Mouse (Mus musculus): Measurements from ENCODE around the gene Rinl.
A peak's percentile ranks its signal among the peaks of the same experiment; 100 is the strongest.

Rinl gene

DNA sequence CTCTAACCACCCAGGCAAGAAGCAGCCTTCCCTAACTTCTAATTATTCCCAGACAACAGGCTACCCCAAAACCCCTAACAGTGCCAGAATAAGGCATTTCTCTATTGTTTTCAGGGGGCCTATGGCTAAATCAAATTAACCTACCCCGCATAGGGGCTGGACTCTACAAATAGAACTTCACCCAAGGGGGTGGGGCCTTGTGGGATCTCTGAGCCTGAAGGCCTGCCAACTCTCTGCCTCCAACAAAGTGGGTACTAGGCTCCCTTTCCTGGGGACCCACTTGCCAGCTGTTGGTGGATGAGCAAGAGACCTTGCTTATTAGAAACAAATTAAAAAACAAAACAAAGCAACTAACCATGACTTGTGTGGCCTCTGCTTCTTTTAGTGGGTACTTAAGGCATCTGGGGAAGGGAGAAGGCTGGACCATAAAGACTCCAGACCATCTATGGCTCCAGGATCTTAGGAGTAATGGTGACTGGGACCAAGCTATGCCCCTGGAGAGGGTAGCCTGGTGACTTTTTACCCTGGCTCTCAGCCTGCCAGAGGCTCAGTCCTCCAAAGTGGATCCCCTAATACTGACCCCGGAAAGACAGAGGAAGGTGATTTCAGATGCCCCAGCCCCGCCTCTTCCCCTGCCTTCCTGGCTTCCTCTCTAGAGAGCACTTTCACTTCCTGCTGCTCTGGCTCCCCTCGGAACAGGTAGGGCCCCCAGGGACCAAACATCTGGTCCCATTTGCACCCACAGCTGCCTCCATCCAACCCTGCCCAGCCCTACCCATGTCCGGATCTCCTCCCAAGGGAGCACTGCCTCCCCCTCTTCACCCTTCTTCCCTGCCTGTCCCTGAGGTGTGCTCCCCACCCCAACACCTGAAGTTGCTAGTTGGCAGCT, at the start of gene Rinl:
Gene Rinl, plus strand, starts transcription at position 663 of the 889 bp plus-strand sequence.
- DNase-seq (ENCODE audit: low read depth), result peak; percentile 67

- DNase-seq (ENCODE audit: low read depth), result no peak
Measured at GRCm38 (mm10) chr7:28739829-28740228, 48.9 kb upstream of the Rinl start.

DNA sequence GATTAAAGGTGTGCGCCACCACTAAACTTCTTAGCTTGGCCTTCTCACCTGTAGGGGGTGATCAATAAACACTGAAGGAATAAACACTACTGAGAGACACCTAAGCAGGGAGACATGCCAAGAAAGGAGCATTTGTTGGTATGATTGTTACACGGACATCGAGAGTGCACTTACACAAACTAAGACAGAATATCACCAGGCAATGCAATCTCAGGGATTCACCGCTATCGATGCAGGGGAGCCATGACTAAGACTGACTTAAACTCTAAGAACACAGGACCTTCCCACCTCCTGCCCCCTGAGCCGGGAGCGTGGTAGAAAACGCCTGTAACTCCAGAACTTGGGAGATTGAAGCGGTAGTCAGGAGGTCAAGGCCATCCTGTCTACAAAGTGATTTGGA, 47.8 kb upstream of the Rinl start:
- DNase-seq (ENCODE audit: low read depth), result peak; percentile 46

DNA sequence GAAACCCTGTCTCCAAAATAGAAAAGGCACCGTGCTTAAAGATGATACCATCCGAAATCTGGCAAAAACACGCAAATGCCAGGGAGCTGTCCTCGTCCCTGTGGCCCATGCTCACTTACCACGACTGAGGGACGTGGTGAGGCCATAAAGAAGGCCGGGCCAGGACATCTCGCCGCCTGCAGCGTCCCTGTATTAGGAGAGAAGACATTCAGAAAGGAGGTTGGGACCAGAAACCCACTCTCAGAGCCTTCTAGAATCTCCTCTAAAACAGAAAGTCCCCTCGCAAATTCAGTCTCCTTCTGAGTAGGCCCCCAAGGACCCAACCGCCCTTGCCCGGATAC, 47.4 kb upstream of the Rinl start:
- DNase-seq (ENCODE audit: low read depth), result no peak

DNA sequence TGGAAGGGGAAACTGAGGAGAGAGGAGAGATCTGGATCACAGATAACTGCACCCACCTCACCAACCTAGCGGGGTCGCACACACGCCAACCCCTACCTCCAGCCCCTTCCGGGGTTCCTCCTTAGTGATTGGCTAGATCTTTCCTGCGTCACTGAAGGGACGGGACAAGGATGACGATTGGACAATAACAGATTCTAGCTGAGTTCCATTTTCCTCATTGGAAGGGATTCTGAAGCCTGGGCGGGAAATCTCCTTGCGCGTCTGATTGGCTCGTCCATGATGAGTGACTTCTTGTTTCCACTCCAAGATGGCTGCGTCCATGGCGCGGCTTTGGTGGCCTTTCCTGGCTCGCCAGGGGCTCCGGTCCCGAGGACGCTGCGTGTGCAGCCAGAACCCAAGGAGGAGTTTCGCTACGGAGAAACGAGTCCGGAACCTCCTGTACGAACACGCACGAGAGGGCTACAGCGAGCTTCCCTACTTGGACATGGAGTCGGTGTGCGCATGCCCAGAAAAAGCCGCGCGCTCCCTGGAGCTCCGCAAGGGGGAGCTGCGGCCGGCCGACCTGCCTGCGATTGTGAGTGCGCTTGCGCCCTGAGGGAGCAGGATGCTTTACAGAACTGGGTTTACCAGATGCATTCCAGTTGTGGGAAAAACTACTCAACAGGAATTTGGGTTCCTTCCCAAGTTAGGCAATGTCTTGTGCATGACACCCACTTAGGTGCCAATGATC, 46.9 kb upstream of the Rinl start, which contains the start of the genes Mrps12 and Sars2:
Gene Mrps12, minus strand, starts transcription at position 112 of the 730 bp plus-strand sequence.
Gene Sars2, plus strand, starts transcription at position 284 of the 730 bp plus-strand sequence.
- peak; percentile 98 for DNase-seq (ENCODE audit: low read depth)

GRCm38 (mm10) chr7:28749935-28750334, 38.8 kb upstream of the Rinl start:
- DNase-seq (ENCODE audit: low read depth), result no peak

DNA sequence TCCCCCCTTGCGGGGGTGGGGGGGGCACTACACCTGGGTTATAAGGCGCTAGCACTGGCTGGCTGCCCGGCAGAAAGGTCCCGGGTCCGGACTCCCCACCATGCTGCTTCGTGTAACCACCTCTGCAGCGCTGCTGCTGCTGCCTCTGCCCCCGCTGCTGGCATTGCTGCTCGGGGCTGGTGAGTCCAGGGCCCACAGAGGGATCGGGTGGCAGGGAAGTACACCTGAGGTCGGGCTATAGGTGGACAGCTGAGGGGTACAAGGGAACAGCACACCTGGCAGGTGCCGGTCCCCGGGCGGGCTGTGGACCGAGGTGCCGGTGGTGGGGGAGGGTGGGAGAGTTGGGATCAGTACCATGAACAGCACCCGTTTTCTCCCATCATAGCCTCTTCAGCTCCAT, 32.7 kb upstream of the Rinl start, which contains the start of gene Ccer2:
Gene Ccer2, plus strand, starts transcription at position 96 of the 400 bp plus-strand sequence.
- DNase-seq (ENCODE audit: low read depth), result no peak

DNA sequence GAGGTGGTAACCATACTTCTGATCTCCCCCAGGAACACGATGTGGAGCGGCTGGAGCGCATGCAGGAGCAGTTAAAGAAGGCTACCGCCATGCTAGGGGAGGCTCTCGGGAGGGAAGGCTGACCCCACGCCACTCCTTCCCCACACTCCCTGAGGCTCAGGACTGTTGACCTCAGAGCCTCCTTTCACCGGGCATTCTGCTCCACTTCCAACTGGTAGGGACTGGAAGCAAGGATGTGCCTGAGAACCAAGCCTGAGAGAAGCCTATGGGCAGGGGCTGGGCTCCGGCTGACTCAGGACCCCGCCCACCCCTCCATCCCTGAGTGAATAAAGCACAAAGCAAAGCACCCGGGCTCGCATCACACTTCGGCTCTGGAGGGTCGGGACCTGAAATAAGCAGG, 30.1 kb upstream of the Rinl start:
- no peak for DNase-seq (ENCODE audit: low read depth)

GRCm38 (mm10) chr7:28761907-28762306, 26.9 kb upstream of the Rinl start:
- DNase-seq (ENCODE audit: low read depth), result no peak

- DNase-seq (ENCODE audit: low read depth), result no peak
Measured at GRCm38 (mm10) chr7:28765211-28765610, 23.6 kb upstream of the Rinl start.

DNA sequence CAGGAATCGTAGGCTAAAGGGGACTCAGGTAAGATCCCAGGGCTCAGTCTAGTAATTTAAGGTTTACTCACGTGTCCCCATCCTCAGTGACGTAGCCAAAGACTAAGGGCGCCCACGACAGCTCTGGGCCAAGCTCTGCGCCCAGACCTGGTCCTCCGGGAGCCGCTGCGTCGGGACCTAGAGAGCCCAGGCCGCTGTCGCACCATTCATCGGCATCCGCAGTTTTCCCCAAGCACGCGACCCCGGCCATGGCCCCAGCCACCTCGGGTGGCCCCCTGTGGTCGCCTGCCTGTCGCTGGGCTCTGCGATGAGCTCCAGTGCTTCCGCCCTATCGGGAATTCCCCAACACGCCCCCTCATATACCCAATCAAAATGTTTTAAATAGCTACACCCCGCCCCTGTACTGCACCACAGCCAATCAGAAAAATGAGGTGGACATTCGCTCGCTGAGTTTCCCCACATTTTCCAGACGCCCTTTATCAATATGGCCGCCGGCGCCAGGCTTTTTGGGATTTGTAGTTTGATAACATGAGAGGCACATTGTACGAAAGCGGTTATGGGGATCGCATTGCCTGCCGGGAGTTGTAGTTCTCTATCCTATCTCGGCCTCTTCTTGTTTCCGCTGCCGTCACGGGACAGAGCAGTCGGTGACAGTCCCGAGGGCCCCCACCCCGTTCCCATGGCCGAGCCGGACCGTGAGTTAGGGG, 22.4 kb upstream of the Rinl start, which contains the start of gene Sirt2:
Gene Sirt2, plus strand, starts transcription at position 563 of the 707 bp plus-strand sequence.
- peak; percentile 98 for DNase-seq (ENCODE audit: low read depth)

DNA sequence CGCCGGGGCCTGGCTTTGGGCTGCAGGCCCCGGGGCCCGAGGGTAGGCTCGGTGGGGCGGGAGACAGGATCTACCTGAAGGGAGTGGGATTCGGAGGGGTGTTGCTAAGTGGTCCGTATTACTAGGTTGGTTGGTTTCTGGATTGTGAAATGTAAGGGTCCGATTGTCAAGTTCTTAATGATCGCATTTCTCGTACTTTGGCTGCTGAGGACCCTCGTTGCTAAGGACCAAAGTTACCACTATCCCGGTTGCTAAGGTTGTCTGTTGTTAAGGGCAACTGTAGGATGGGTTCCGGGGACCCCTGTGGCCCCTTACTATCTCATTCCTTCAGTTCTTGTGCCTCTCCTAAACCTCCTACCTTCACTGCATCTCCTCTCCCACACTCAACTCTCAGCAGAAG, 21.9 kb upstream of the Rinl start:
- DNase-seq (ENCODE audit: low read depth), result peak; percentile 48

DNA sequence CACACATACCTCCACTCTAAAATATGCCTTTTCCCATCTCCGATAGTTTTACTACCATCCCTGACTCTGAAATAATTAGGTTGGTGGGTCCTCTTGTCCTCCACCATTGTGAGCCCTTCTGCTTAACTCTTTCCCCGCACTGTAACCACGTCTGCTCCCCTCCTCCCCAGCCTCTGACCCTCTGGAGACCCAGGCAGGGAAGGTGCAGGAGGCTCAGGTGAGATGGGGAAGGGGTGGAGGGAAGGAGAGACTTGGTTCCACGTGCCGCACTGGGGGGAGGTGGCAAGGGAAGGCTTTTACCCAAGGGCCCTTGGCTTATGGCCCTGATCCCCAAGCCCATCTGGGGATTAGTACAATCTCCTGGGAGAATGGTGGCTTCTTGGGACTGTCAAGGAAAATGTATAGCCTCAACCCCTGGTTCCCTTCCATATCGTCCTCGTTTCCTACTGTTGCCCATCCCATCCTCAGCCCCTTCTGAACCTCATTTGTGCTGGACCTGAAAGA, 21.3 kb upstream of the Rinl start, which contains the start of gene Nfkbib:
Gene Nfkbib, minus strand, starts transcription at position 51 of the 504 bp plus-strand sequence.
- DNase-seq (ENCODE audit: low read depth), result no peak

- no peak for DNase-seq (ENCODE audit: low read depth)
Measured at GRCm38 (mm10) chr7:28769414-28769958, 19.3 kb upstream of the Rinl start.

DNA sequence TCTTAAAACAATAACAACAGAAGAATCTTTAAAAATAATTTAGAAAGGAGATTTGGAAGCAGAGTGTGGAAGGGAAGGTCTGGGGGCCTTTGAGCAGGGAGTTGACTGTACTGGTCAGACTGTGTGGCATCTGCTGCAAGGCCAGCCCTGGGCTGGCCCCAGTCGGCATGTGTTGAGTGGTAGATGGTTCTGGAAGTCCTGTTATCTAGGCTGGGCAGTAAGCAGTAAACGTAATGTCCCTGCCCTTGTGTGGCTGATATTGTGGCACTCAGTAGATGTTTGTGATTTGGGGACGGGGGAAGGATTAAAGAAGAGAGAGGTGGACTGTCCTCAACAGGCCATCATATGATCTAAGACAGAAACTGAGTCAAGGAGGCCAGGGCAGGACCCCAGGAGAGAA, 18.5 kb upstream of the Rinl start:
- no peak for DNase-seq (ENCODE audit: low read depth)

DNA sequence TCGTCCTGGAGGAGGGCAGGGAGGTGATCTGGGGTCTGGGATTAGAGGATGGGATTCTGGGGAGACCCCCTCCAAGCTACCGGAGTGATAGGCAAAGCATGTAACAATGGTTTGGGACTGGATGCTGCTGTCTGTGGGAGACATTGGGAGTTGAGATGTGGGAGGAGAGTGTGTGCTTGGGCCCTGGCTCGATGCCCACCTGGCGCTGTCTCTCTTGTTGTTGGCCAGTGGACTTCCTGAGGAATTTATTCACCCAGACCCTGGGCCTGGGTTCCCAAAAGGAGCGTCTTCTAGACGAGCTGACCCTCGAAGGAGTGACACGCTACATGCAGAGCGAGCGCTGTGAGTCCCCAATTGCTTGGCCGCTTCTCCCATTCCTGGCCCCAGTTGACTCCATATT, 16.9 kb upstream of the Rinl start:
- DNase-seq (ENCODE audit: low read depth), result no peak

DNA sequence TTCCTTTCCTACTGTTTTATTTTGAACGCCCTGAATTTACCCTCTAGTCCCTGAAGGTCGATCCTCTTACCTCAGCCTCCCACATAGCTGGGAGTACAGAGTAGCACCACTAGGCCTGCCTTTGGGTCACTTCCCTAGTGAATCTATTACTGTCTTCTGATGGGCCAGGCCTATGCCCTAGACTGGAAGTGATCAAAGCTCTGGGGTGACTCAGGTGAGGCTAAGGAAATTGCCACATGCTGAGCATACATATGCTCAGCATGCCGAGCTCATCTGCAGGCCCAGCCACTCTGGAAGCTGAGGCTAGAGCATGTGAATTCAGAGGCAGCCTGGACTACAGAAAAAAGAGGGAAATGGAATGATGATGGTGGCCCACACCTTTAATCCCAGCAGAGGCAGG, 15.6 kb upstream of the Rinl start:
- DNase-seq (ENCODE audit: low read depth), result no peak

GRCm38 (mm10) chr7:28774164-28774563, 14.6 kb upstream of the Rinl start:
- DNase-seq (ENCODE audit: low read depth), result no peak

- no peak for DNase-seq (ENCODE audit: low read depth)
Measured at GRCm38 (mm10) chr7:28775129-28775528, 13.6 kb upstream of the Rinl start.

- no peak for DNase-seq (ENCODE audit: low read depth)
Measured at GRCm38 (mm10) chr7:28778825-28779224, 9.9 kb upstream of the Rinl start.

DNA sequence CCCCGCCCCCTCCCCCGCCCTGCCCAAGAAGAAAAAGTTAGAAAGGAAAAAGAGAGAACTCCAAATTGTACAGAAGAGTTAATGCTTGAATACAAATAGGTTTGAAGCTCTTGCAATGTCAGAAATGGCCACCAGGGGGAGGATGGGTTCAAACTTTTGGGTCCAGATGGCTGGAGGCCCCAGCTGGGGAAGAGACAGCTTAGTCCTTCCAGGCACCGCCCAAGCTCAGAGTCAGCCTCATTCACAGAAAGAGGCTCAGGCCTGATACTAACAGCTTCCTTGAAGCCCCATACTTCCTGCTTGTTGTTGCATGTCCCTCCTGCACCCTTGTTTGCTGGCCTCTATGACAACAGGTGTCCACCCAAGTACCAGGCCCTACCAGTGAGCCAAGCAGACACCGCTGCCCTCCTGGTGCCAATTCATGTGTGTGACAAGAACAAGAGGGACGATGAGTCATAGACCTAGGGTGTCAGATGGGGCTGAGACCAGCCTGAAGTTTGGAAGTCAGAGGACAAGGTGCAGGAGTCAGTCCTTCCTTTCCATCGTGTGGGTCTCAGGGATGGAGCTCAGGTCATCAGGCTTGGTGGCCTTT, 8.6 kb upstream of the Rinl start:
- peak; percentile 94 for DNase-seq (ENCODE audit: low read depth)
